Mouse (Mus musculus) neural tube, embryonic 14.5 days (tissue): ENCODE measurements around the gene Olfr648. TPM values are rescaled to one million over a fixed set of nuclear protein-coding genes. Genes with fewer than 3 reads are reported as not detected.

Experiments
- polyA plus RNA-seq: library from polyadenylated mRNA; unstranded; fragments of >200 nt; fragmentation: Nextera tagmentation; extraction: Ambion mirVana; gene quantifications from 2 replicates; pipeline ENCODE4 v1.2.1, GENCODE M21; 2014

Gene Olfr648
- polyA plus RNA-seq, 1 experiment from 2014 or later = 0.78 TPM

Other genes starting within 250 kb of the Olfr648 start
- gene Olfr632, start 249.0 kb downstream of the Olfr648 start, polyA plus RNA-seq = not detected in 2 replicates
- not detected in 2 replicates for gene Olfr633, start 239.0 kb downstream of the Olfr648 start, polyA plus RNA-seq
- 0.03 TPM in 1 of 2 replicates, not detected in the other for gene Olfr635, start 212.2 kb downstream of the Olfr648 start, polyA plus RNA-seq
- gene Olfr638, start 184.6 kb downstream of the Olfr648 start, polyA plus RNA-seq = not detected in 2 replicates
- 0.04 TPM in 1 of 2 replicates, not detected in the other for gene Olfr639, start 166.1 kb downstream of the Olfr648 start, polyA plus RNA-seq
- not detected in 2 replicates for gene Olfr640, start 157.8 kb downstream of the Olfr648 start, polyA plus RNA-seq
- gene Olfr641, start 147.9 kb downstream of the Olfr648 start, polyA plus RNA-seq = not detected in 2 replicates
- not detected in 2 replicates for gene Olfr642, start 130.7 kb downstream of the Olfr648 start, polyA plus RNA-seq
- gene 4930516K23Rik, start 121.9 kb downstream of the Olfr648 start, polyA plus RNA-seq = not detected in 2 replicates
- not detected in 2 replicates for gene Olfr644, start 111.5 kb downstream of the Olfr648 start, polyA plus RNA-seq
- gene Olfr645, start 97.9 kb downstream of the Olfr648 start, polyA plus RNA-seq = not detected in 2 replicates
- not detected in 2 replicates for gene Olfr646, start 78.5 kb downstream of the Olfr648 start, polyA plus RNA-seq
- not detected in 2 replicates for gene Ubqln5, start 53.6 kb downstream of the Olfr648 start, polyA plus RNA-seq
- not detected in 2 replicates for gene Olfr643, start 46.0 kb downstream of the Olfr648 start, polyA plus RNA-seq
- gene Ubqln3, start 40.1 kb downstream of the Olfr648 start, polyA plus RNA-seq = not detected in 2 replicates
- not detected in 2 replicates for gene Ubqlnl, start 32.8 kb downstream of the Olfr648 start, polyA plus RNA-seq
- gene Olfm5, start 18.6 kb downstream of the Olfr648 start, polyA plus RNA-seq = not detected in 2 replicates
- gene Olfr649, start 12.6 kb upstream of the Olfr648 start, polyA plus RNA-seq = not detected in 2 replicates
- 0.31 and 0.48 TPM in 2 replicates for gene Trim6, start 35.4 kb upstream of the Olfr648 start, polyA plus RNA-seq
- gene Trim34a, start 61.1 kb upstream of the Olfr648 start, polyA plus RNA-seq = 0.60 and 0.73 TPM in 2 replicates
- gene Trim5, start 104.7 kb upstream of the Olfr648 start, polyA plus RNA-seq = 0.07 and 0.10 TPM in 2 replicates
- 1.6 and 2.5 TPM in 2 replicates for gene Trim12a, start 132.1 kb upstream of the Olfr648 start, polyA plus RNA-seq
- not detected in 2 replicates for gene Trim34b, start 146.1 kb upstream of the Olfr648 start, polyA plus RNA-seq
- gene Trim12c, start 170.0 kb upstream of the Olfr648 start, polyA plus RNA-seq = 0.66 and 0.88 TPM in 2 replicates
- gene Trim30b, start 186.5 kb upstream of the Olfr648 start, polyA plus RNA-seq = not detected in 2 replicates
- gene Trim30c, start 217.4 kb upstream of the Olfr648 start, polyA plus RNA-seq = 0.26 TPM in 1 of 2 replicates, not detected in the other